Mouse (Mus musculus) erythroblast, adult 5-6 weeks (primary cell): ENCODE data around the gene Insl3. TPM values are rescaled to one million over a fixed set of nuclear protein-coding genes. Genes with fewer than 3 reads are reported as not detected.
"Not testable (repeated sequence)": the region's sequence is repeated elsewhere in the genome, so short reads cannot be mapped to it uniquely, and the experiment has no call there.

Experiments used
- ATAC-seq: replicated peaks from 2 replicates; pipeline ENCODE4 v1.8.0; 2016; ENCODE audit warnings: moderate number of reproducible peaks, mild to moderate bottlenecking, moderate TSS enrichment, inconsistent platforms; ENCODE audit not compliant: poor library complexity, low FRiP score, severe bottlenecking
- total RNA-seq, 2 experiments: library from RNA; stranded (forward) in 1 of 2; stranded (reverse) in 1 of 2; fragments of 150-400 nt in 1 of 2; fragments of 200-764, 138-1000 nt in 1 of 2; gene quantifications; 2 replicates each; pipeline versions ENCODE4 v1.2.3 to v1.2.4; 2015 to 2017; ENCODE audit warnings: low replicate concordance in 2 of 2

Insl3 gene
- total RNA-seq, 2 experiments from 2014 or later = 8.5 TPM; not detected in 1

DNA sequence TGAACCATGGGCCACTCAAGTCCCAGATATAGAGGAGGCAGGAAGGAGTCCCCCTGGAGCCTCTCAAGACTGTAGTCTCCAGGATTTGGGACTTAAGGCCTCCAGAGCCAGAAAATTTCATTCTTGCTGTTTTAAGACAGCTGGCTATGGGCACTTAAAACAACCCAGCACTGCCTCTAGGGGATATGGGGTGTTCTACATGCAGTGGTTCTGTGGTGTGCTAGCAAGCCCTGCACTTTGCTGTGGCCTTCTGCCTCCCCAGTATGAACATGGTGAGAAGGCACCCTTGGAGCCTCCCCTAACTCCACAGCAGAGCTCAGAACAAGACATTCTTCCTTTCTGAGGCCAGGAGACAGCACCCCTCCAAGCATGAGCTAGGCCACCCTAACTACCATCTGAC, 49.3 kb downstream of the Insl3 start:
- not testable (repeated sequence) for ATAC-seq

Other genes with a start within 250 kb of the Insl3 start
- 0.58 and 0.63 TPM in 2 replicates for gene Abhd8, start 225.6 kb upstream of the Insl3 start, total RNA-seq (2015; ENCODE audit: low replicate concordance)
- gene Abhd8, start 225.6 kb upstream of the Insl3 start, total RNA-seq (2017; ENCODE audit: low replicate concordance) = 2.2 and 3.5 TPM in 2 replicates
- 1.9 and 20.9 TPM in 2 replicates for gene Mrpl34, start 224.3 kb upstream of the Insl3 start, total RNA-seq (2015; ENCODE audit: low replicate concordance)
- gene Mrpl34, start 224.3 kb upstream of the Insl3 start, total RNA-seq (2017; ENCODE audit: low replicate concordance) = 6.0 and 12.1 TPM in 2 replicates
- gene Dda1, start 220.0 kb upstream of the Insl3 start, total RNA-seq (2015; ENCODE audit: low replicate concordance) = 7.7 and 15.0 TPM in 2 replicates
- gene Dda1, start 220.0 kb upstream of the Insl3 start, total RNA-seq (2017; ENCODE audit: low replicate concordance) = 5.7 and 7.9 TPM in 2 replicates
- gene Ano8, start 203.3 kb upstream of the Insl3 start, total RNA-seq (2015; ENCODE audit: low replicate concordance) = 0.21 TPM in 1 of 2 replicates, not detected in the other
- 0.14 TPM in 1 of 2 replicates, not detected in the other for gene Ano8, start 203.3 kb upstream of the Insl3 start, total RNA-seq (2017; ENCODE audit: low replicate concordance)
- 0.58 and 3.1 TPM in 2 replicates for gene Gtpbp3, start 201.1 kb upstream of the Insl3 start, total RNA-seq (2015; ENCODE audit: low replicate concordance)
- gene Gtpbp3, start 201.1 kb upstream of the Insl3 start, total RNA-seq (2017; ENCODE audit: low replicate concordance) = 1.7 and 3.9 TPM in 2 replicates
- 0.84 TPM in 1 of 2 replicates, not detected in the other for gene Plvap, start 177.5 kb upstream of the Insl3 start, total RNA-seq (2015; ENCODE audit: low replicate concordance)
- 0.26 TPM in 1 of 2 replicates, not detected in the other for gene Plvap, start 177.5 kb upstream of the Insl3 start, total RNA-seq (2017; ENCODE audit: low replicate concordance)
- gene Ccdc194, start 163.5 kb upstream of the Insl3 start, total RNA-seq (2015; ENCODE audit: low replicate concordance) = not detected in 2 replicates
- not detected in 2 replicates for gene Ccdc194, start 163.5 kb upstream of the Insl3 start, total RNA-seq (2017; ENCODE audit: low replicate concordance)
- 5.6 and 7.7 TPM in 2 replicates for gene Bst2, start 151.8 kb upstream of the Insl3 start, total RNA-seq (2015; ENCODE audit: low replicate concordance)
- gene Bst2, start 151.8 kb upstream of the Insl3 start, total RNA-seq (2017; ENCODE audit: low replicate concordance) = 8.2 and 10.1 TPM in 2 replicates
- 11.3 and 18.6 TPM in 2 replicates for gene Mvb12a, start 146.3 kb upstream of the Insl3 start, total RNA-seq (2015; ENCODE audit: low replicate concordance)
- gene Mvb12a, start 146.3 kb upstream of the Insl3 start, total RNA-seq (2017; ENCODE audit: low replicate concordance) = 5.0 and 9.1 TPM in 2 replicates
- not detected in 2 replicates for gene Tmem221, start 130.3 kb upstream of the Insl3 start, total RNA-seq (2015; ENCODE audit: low replicate concordance)
- not detected in 2 replicates for gene Tmem221, start 130.3 kb upstream of the Insl3 start, total RNA-seq (2017; ENCODE audit: low replicate concordance)
- gene Nxnl1, start 122.6 kb upstream of the Insl3 start, total RNA-seq (2015; ENCODE audit: low replicate concordance) = not detected in 2 replicates
- not detected in 2 replicates for gene Nxnl1, start 122.6 kb upstream of the Insl3 start, total RNA-seq (2017; ENCODE audit: low replicate concordance)
- gene Slc27a1, start 120.3 kb upstream of the Insl3 start, total RNA-seq (2015; ENCODE audit: low replicate concordance) = 0.42 and 1.2 TPM in 2 replicates
- 0.51 TPM in 1 of 2 replicates, not detected in the other for gene Slc27a1, start 120.3 kb upstream of the Insl3 start, total RNA-seq (2017; ENCODE audit: low replicate concordance)
- gene Pgls, start 97.0 kb upstream of the Insl3 start, total RNA-seq (2015; ENCODE audit: low replicate concordance) = 24.0 and 27.4 TPM in 2 replicates
- gene Pgls, start 97.0 kb upstream of the Insl3 start, total RNA-seq (2017; ENCODE audit: low replicate concordance) = 13.5 and 23.2 TPM in 2 replicates
- not detected in 2 replicates for gene Fam129c, start 91.6 kb upstream of the Insl3 start, total RNA-seq (2015; ENCODE audit: low replicate concordance)
- gene Fam129c, start 91.6 kb upstream of the Insl3 start, total RNA-seq (2017; ENCODE audit: low replicate concordance) = not detected in 2 replicates
- gene Colgalt1, start 78.2 kb upstream of the Insl3 start, total RNA-seq (2015; ENCODE audit: low replicate concordance) = 9.8 and 19.9 TPM in 2 replicates
- gene Colgalt1, start 78.2 kb upstream of the Insl3 start, total RNA-seq (2017; ENCODE audit: low replicate concordance) = 9.6 and 10.8 TPM in 2 replicates
- gene Unc13a, start 17.5 kb upstream of the Insl3 start, total RNA-seq (2015; ENCODE audit: low replicate concordance) = not detected in 2 replicates
- 0.17 and 2.4 TPM in 2 replicates for gene Unc13a, start 17.5 kb upstream of the Insl3 start, total RNA-seq (2017; ENCODE audit: low replicate concordance)
- 1.2 and 1.9 TPM in 2 replicates for gene Jak3, start 12.9 kb upstream of the Insl3 start, total RNA-seq (2015; ENCODE audit: low replicate concordance)
- 0.43 and 1.4 TPM in 2 replicates for gene Jak3, start 12.9 kb upstream of the Insl3 start, total RNA-seq (2017; ENCODE audit: low replicate concordance)
- 6.1 and 16.5 TPM in 2 replicates for gene B3gnt3, start 12.6 kb downstream of the Insl3 start, total RNA-seq (2015; ENCODE audit: low replicate concordance)
- gene B3gnt3, start 12.6 kb downstream of the Insl3 start, total RNA-seq (2017; ENCODE audit: low replicate concordance) = 11.2 and 12.9 TPM in 2 replicates
- gene Fcho1, start 36.5 kb downstream of the Insl3 start, total RNA-seq (2015; ENCODE audit: low replicate concordance) = 20.2 and 26.5 TPM in 2 replicates
- gene Fcho1, start 36.5 kb downstream of the Insl3 start, total RNA-seq (2017; ENCODE audit: low replicate concordance) = 44.8 and 52.8 TPM in 2 replicates
- 1.3 and 2.9 TPM in 2 replicates for gene Zfp709, start 192.8 kb downstream of the Insl3 start, total RNA-seq (2015; ENCODE audit: low replicate concordance)
- 1.3 and 2.5 TPM in 2 replicates for gene Zfp709, start 192.8 kb downstream of the Insl3 start, total RNA-seq (2017; ENCODE audit: low replicate concordance)
- 2.1 TPM in 1 of 2 replicates, not detected in the other for gene Zfp882, start 219.4 kb downstream of the Insl3 start, total RNA-seq (2015; ENCODE audit: low replicate concordance)
- gene Zfp882, start 219.4 kb downstream of the Insl3 start, total RNA-seq (2017; ENCODE audit: low replicate concordance) = 2.0 and 3.3 TPM in 2 replicates
- gene Zfp617, start 219.4 kb downstream of the Insl3 start, total RNA-seq (2015; ENCODE audit: low replicate concordance) = 9.2 and 10.4 TPM in 2 replicates
- gene Zfp617, start 219.4 kb downstream of the Insl3 start, total RNA-seq (2017; ENCODE audit: low replicate concordance) = 5.5 and 6.8 TPM in 2 replicates